Mouse (Mus musculus) heart, postnatal 0 days (tissue): ENCODE data around the gene Gltp.

ENCODE experiments used
- CTCF ChIP-seq: IDR thresholded peaks from 2 replicates; pipeline ENCODE4 v1.5.1; 2016; ENCODE audit warnings: antibody characterized with exemption, control low read depth, low read depth
- EP300 ChIP-seq: IDR thresholded peaks from 2 replicates; pipeline ENCODE4 v1.6.1; 2016; ENCODE audit warnings: antibody characterized with exemption, low read depth

DNA sequence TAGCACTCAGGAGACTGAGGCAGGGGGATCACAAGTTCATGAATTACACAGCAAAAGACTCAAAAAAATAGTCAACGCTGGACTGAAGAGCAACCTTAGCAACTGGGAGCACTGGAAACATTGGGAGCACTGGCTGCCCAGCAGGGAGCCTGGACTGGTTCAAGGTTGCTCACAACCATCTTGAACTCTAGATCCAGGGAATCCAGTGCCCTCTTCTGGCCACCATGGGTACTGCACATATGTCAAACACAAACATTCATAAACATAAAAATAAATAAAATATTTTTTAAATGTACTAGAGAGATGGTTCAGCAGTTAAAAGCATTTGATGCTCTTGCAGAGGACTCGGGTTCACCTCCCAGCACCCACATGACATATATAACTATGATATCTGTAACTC is 59.4 kb downstream of the Gltp start:
- TF ChIP-seq CTCF (peak; percentile 33; the same call in 1 of the 2 replicates), EP300 (no peak)
